Mouse (Mus musculus) C2C12 (cell line): Measurements from ENCODE around the gene Draxin.

ENCODE experiments used
- CEBPB ChIP-seq: IDR thresholded peaks from one replicate; pipeline ENCODE4 v1.6.1; 2011; ENCODE audit warnings: low read depth, mild to moderate bottlenecking, control low read depth, moderate library complexity
- CTCF ChIP-seq: IDR thresholded peaks from one replicate; pipeline ENCODE4 v1.5.1; 2011; ENCODE audit not compliant: control insufficient read depth, insufficient read depth, insufficient read length
- FOSL1 ChIP-seq: IDR thresholded peaks from one replicate; pipeline ENCODE4 v1.8.0; 2011; ENCODE audit warnings: mild to moderate bottlenecking, low read length; ENCODE audit not compliant: poor library complexity, insufficient read depth, severe bottlenecking
- MAX ChIP-seq: IDR thresholded peaks from one replicate; pipeline ENCODE4 v1.6.1; 2011; ENCODE audit warnings: mild to moderate bottlenecking, control low read depth
- MYOD1 ChIP-seq: IDR thresholded peaks from one replicate; pipeline ENCODE4 v1.6.1; 2011; ENCODE audit warnings: low read depth; ENCODE audit not compliant: control insufficient read depth, insufficient read length
- MYOG ChIP-seq: IDR thresholded peaks from one replicate; pipeline ENCODE4 v1.6.1; 2011; ENCODE audit not compliant: control insufficient read depth, insufficient read length; ENCODE audit errors: extremely low read depth
- USF1 ChIP-seq: IDR thresholded peaks from one replicate; pipeline ENCODE4 v1.6.1; 2011; ENCODE audit warnings: low read depth, mild to moderate bottlenecking, control low read depth, moderate library complexity

DNA sequence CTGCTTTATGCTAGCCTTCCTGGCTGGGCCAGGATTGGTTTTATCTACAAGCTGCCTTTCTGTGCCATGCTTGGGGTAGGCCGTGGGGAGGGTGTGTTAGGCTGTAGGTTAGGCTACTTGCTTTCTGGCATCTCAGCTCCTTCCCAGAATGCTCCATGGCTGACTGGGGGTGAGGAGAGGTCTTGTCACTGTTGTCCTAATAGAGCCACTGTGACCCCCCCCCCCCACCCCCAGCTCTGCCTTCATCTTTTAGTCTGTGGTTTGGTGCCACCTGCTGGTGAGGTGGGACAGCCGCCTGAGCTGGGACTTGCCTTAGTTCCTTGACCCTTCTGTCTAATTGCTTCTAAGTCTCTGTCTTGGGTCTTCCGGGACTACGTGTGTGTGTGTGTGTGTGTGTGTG, 36.5 kb upstream of the Draxin start:
- TF ChIP-seq CTCF (peak; percentile 17), MYOD1 (no peak), USF1 (no peak), MAX (no peak), MYOG (no peak), CEBPB (no peak), FOSL1 (no peak)
